8 mouse cellular contexts compared by ENCODE assay signal in the genomic region with DNA sequence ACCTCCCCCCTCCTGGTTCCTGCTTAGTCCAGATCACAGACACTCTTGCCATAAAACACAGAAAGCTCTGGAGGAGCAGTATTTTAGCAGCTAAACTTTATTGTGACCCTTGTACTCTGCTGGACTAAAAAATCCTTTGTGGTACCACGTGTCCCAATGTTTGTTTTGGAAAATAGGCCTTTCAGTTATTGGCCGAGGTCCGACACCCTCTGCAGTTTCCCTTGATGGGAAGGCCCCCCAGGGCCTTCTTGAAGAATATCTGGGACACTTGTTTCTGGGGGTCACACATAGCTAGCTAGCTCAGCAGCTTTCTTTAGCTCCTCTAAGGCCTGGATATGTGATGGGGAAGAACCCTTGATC. TPM values are rescaled to one million over a fixed set of nuclear protein-coding genes. Genes with fewer than 3 reads are reported as not detected.
DNase-seq lines count a peak whose midpoint lies in the region; ATAC-seq and TF ChIP-seq lines count a peak whose summit lies in the region.

No protein-coding gene starts in this region.

- H3K4me3 ChIP-seq in ES-E14 (ENCODE audit: insufficient read depth in 1 of 2, low read depth in 1 of 2, low read length in 2 of 2, poor library complexity in 1 of 2, severe bottlenecking in 1 of 2) = peak overlapping the region; percentile 63 to 81; a peak in 2 of 4 replicates
- H3K4me3 ChIP-seq in embryonic facial prominence, embryonic 10.5 days = peak overlapping the region; percentile 70
- peak overlapping the region; percentile 64 for H3K4me3 ChIP-seq in hindbrain, embryonic 13.5 days
- H3K4me3 ChIP-seq in liver, embryonic 12.5 days = no peak overlapping the region

- no peaks in the 10 kb centered on the region for H3K9me3 ChIP-seq in ES-E14 (ENCODE audit: control insufficient read depth, insufficient read depth, low read depth, low read length)
- H3K9me3 ChIP-seq in embryonic facial prominence, embryonic 10.5 days = peaks cover 2% of the 10 kb centered on the region; the same call in 1 of the 2 replicates
- H3K9me3 ChIP-seq in hindbrain, embryonic 13.5 days = no peaks in the 10 kb centered on the region
- no peaks in the 10 kb centered on the region for H3K9me3 ChIP-seq in liver, embryonic 12.5 days (replicated peaks)

- H3K27ac ChIP-seq in ES-E14 (ENCODE audit: insufficient read depth, low read depth, low read length, poor library complexity, severe bottlenecking) = no peak overlapping the region
- H3K27ac ChIP-seq in embryonic facial prominence, embryonic 10.5 days (replicated peaks) = peak overlapping the region; percentile 85
- H3K27ac ChIP-seq in hindbrain, embryonic 13.5 days = peak overlapping the region; percentile 85
- no peak overlapping the region for H3K27ac ChIP-seq in liver, embryonic 12.5 days

- peak overlapping the region; percentile 76 for H3K4me2 ChIP-seq in hindbrain, embryonic 13.5 days
- peak overlapping the region; percentile 70; the same call in 1 of the 2 replicates for H3K4me2 ChIP-seq in liver, embryonic 12.5 days

- intact Hi-C loops in left cerebral cortex, postnatal 14 days (cut with DNase I) = no loop called here

- WGBS in embryonic facial prominence, embryonic 10.5 days = 70% methylated on average over 3 of the region's 3 CpGs
- WGBS in hindbrain, embryonic 13.5 days = 50% methylated on average over 3 of the region's 3 CpGs
- WGBS in liver, embryonic 12.5 days (ENCODE audit: insufficient replicate concordance) = 65% methylated on average over 3 of the region's 3 CpGs

- no peak for ATAC-seq in hindbrain, embryonic 13.5 days (ENCODE audit: low FRiP score)
- no peak for ATAC-seq in liver, embryonic 12.5 days

- DNase-seq in ES-E14 (ENCODE audit: low read depth, low spot score) = no peak
- no peak for DNase-seq in embryonic facial prominence, embryonic 10.5 days (ENCODE audit: low spot score)
- no peak for DNase-seq in cerebellum, adult 18-20 months
- no peak for DNase-seq in left cerebral cortex, postnatal 14 days (ENCODE audit: low spot score in 2 of 2)
- no peak for DNase-seq in spleen, postnatal 4 days (ENCODE audit: low spot score in 2 of 2)
- DNase-seq in left cerebral cortex, adult 11 months (ENCODE audit: low spot score) = no peak

- peaks cover 8% of the 10 kb centered on the region; the same call in 1 of the 2 replicates for H3K36me3 ChIP-seq in ES-E14 (ENCODE audit: control insufficient read depth, insufficient read depth, low read length, poor library complexity, severe bottlenecking)
- H3K36me3 ChIP-seq in embryonic facial prominence, embryonic 10.5 days (replicated peaks) = peaks cover 28% of the 10 kb centered on the region
- peaks cover 15% of the 10 kb centered on the region; the same call in 1 of the 2 replicates for H3K36me3 ChIP-seq in hindbrain, embryonic 13.5 days
- no peaks in the 10 kb centered on the region for H3K36me3 ChIP-seq in liver, embryonic 12.5 days

- H3K9ac ChIP-seq in ES-E14 (ENCODE audit: insufficient read depth, low read depth, low read length, poor library complexity, severe bottlenecking) = no peak overlapping the region
- H3K9ac ChIP-seq in hindbrain, embryonic 13.5 days = peak overlapping the region; percentile 89
- H3K9ac ChIP-seq in liver, embryonic 12.5 days = no peak overlapping the region

- in situ Hi-C loops in ES-E14 (cut with MboI; ENCODE audit: low sequenced_read_pairs in 2 of 2, unreplicated experiment in 2 of 2) = no loop called here

- H3K4me1 ChIP-seq in ES-E14 (ENCODE audit: control insufficient read depth in 2 of 2, insufficient read depth in 2 of 2, low read length in 2 of 2, poor library complexity in 1 of 2) = 0 out of 4 replicates have a peak, but pooled peaks cover 0 to 4% of the 10 kb centered on the region in 2 experiments
- H3K4me1 ChIP-seq in embryonic facial prominence, embryonic 10.5 days = peaks cover 29% of the 10 kb centered on the region
- H3K4me1 ChIP-seq in hindbrain, embryonic 13.5 days (replicated peaks) = peaks cover 30% of the 10 kb centered on the region
- peaks cover 12% of the 10 kb centered on the region; the same call in 1 of the 2 replicates for H3K4me1 ChIP-seq in liver, embryonic 12.5 days

- peaks cover 44% of the 10 kb centered on the region for H3K27me3 ChIP-seq in embryonic facial prominence, embryonic 10.5 days (replicated peaks; ENCODE audit: low read depth, poor library complexity, severe bottlenecking)
- H3K27me3 ChIP-seq in hindbrain, embryonic 13.5 days = peaks cover 13% of the 10 kb centered on the region
- H3K27me3 ChIP-seq in liver, embryonic 12.5 days (replicated peaks) = peaks cover 57% of the 10 kb centered on the region

TF ChIP-seq in ES-E14, 5 proteins besides CTCF, POLR2A, EP300 and RAD21:
- TF ChIP-seq CHD2 (IDR thresholded peaks at IDR 0.05; ENCODE audit: low read depth, low read length) (no peak), ZC3H11A (IDR thresholded peaks at IDR 0.05; ENCODE audit: borderline replicate concordance, low read depth, low read length) (no peak), HCFC1 (IDR thresholded peaks at IDR 0.05; ENCODE audit: borderline replicate concordance, insufficient read depth, low read length) (no peak), ZNF384 (IDR thresholded peaks at IDR 0.05; ENCODE audit: low read depth, low read length) (no peak), MAFK (IDR thresholded peaks at IDR 0.05; ENCODE audit: insufficient read depth, low read depth, low read length) (no peak)

RNA-seq across cellular contexts. Expression of a gene that starts 1.5 kb away (rescaled TPM):
- 21.1 and 26.9 TPM in 2 replicates for total RNA-seq in ES-E14 (2012; rRNA removed)
- polyA plus RNA-seq in embryonic facial prominence, embryonic 10.5 days (2016; fragmentation: Nextera tagmentation; extraction: Ambion mirVana) = 38.1 and 38.6 TPM in 2 replicates
- 74.8 and 76.7 TPM in 2 replicates for polyA plus RNA-seq in hindbrain, embryonic 13.5 days (2015; fragmentation: Nextera tagmentation; extraction: Ambion mirVana)
- polyA plus RNA-seq in liver, embryonic 12.5 days (2016; fragmentation: Nextera tagmentation; extraction: Ambion mirVana) = 8.7 TPM in 2 replicates
- total RNA-seq in left cerebral cortex, postnatal 14 days (2021) = 10 to 100 TPM; 19.1 to 20.5 TPM

RNA-seq across cellular contexts. Expression of a gene that starts 28.5 kb away (rescaled TPM):
- total RNA-seq in ES-E14 (2012; rRNA removed) = 62.0 and 79.3 TPM in 2 replicates
- 164 and 174 TPM in 2 replicates for polyA plus RNA-seq in embryonic facial prominence, embryonic 10.5 days (2016; fragmentation: Nextera tagmentation; extraction: Ambion mirVana)
- polyA plus RNA-seq in hindbrain, embryonic 13.5 days (2015; fragmentation: Nextera tagmentation; extraction: Ambion mirVana) = 307 and 330 TPM in 2 replicates
- polyA plus RNA-seq in liver, embryonic 12.5 days (2016; fragmentation: Nextera tagmentation; extraction: Ambion mirVana) = 60.1 and 65.0 TPM in 2 replicates
- 100 to 1,000 TPM; 382 to 402 TPM for total RNA-seq in left cerebral cortex, postnatal 14 days (2021)

Comparison
In these comparisons a context has a peak if more than half of its experiments do, and no peak if none do; other contexts are left out.
1. H3K27ac ChIP-seq: peak in embryonic facial prominence, embryonic 10.5 days (single experiment) and hindbrain, embryonic 13.5 days (single experiment); none in ES-E14 (single experiment) and liver, embryonic 12.5 days (single experiment).